Mouse (Mus musculus): ENCODE results near the gene Stmnd1. TPM values are rescaled to one million over a fixed set of nuclear protein-coding genes. Genes with fewer than 3 reads are reported as not detected.

Stmnd1 gene
- polyA plus RNA-seq, 1 experiment from 2014 or later: not detected

GRCm38 (mm10) chr13:46241391-46242188 lies 31.9 kb upstream of the Stmnd1 start:
- Histone ChIP-seq H3K4me3 (ENCODE audit: low read depth, low read length) (no peak overlapping the region), H3K9me3 (replicated peaks; ENCODE audit: control insufficient read depth, low read length) (no peaks in the 10 kb centered on the region), H3K27ac (replicated peaks; ENCODE audit: low read depth, low read length) (no peak overlapping the region), H3K36me3 (replicated peaks; ENCODE audit: control insufficient read depth, insufficient read depth, low read depth, low read length) (no peaks in the 10 kb centered on the region), H3K4me2 (ENCODE audit: low read depth, low read length) (no peak overlapping the region), H3K4me1 (ENCODE audit: control insufficient read depth, insufficient read depth, low read length) (no peaks in the 10 kb centered on the region), H3K9ac (replicated peaks; ENCODE audit: low read length) (no peak overlapping the region), H3K27me3 (ENCODE audit: control insufficient read depth, insufficient read depth, low read length) (no peaks in the 10 kb centered on the region)
- ATAC-seq (replicated peaks; ENCODE audit: insufficient number of reproducible peaks, low FRiP score, low TSS enrichment, low read depth) (no peak), DNase-seq (ENCODE audit: low spot score) (no peak)
- WGBS: 75% methylated on average over 9 of the region's 9 CpGs

- H3K9me3 ChIP-seq (replicated peaks; ENCODE audit: control insufficient read depth, low read length): no peaks in the 10 kb centered on the region
- H3K36me3 ChIP-seq (replicated peaks; ENCODE audit: control insufficient read depth, insufficient read depth, low read depth, low read length): no peaks in the 10 kb centered on the region
Measured at GRCm38 (mm10) chr13:46253753-46254152, 19.8 kb upstream of the Stmnd1 start.

GRCm38 (mm10) chr13:46254171-46254570 lies 19.4 kb upstream of the Stmnd1 start:
- no peak for ATAC-seq (replicated peaks; ENCODE audit: insufficient number of reproducible peaks, low FRiP score, low TSS enrichment, low read depth)
- WGBS: 89% methylated on average over 5 of the region's 5 CpGs

More at GRCm38 (mm10) chr13:46253753-46254152, 19.8 kb upstream of the Stmnd1 start:
- ATAC-seq (replicated peaks; ENCODE audit: insufficient number of reproducible peaks, low FRiP score, low TSS enrichment, low read depth) (no peak), DNase-seq (ENCODE audit: low spot score) (no peak)
- 83% methylated on average over 3 of the region's 3 CpGs for WGBS
- Histone ChIP-seq H3K9ac (replicated peaks; ENCODE audit: low read length) (no peak overlapping the region), H3K4me3 (ENCODE audit: low read depth, low read length) (no peak overlapping the region), H3K27me3 (ENCODE audit: control insufficient read depth, insufficient read depth, low read length) (no peaks in the 10 kb centered on the region), H3K4me1 (ENCODE audit: control insufficient read depth, insufficient read depth, low read length) (no peaks in the 10 kb centered on the region), H3K4me2 (ENCODE audit: low read depth, low read length) (no peak overlapping the region), H3K27ac (replicated peaks; ENCODE audit: low read depth, low read length) (no peak overlapping the region)

GRCm38 (mm10) chr13:46255616-46256015 lies 17.9 kb upstream of the Stmnd1 start:
- Histone ChIP-seq H3K4me3 (ENCODE audit: low read depth, low read length) (no peak overlapping the region), H3K27me3 (ENCODE audit: control insufficient read depth, insufficient read depth, low read length) (no peaks in the 10 kb centered on the region), H3K4me2 (ENCODE audit: low read depth, low read length) (no peak overlapping the region), H3K9ac (replicated peaks; ENCODE audit: low read length) (no peak overlapping the region), H3K36me3 (replicated peaks; ENCODE audit: control insufficient read depth, insufficient read depth, low read depth, low read length) (no peaks in the 10 kb centered on the region), H3K4me1 (ENCODE audit: control insufficient read depth, insufficient read depth, low read length) (no peaks in the 10 kb centered on the region), H3K27ac (replicated peaks; ENCODE audit: low read depth, low read length) (no peak overlapping the region), H3K9me3 (replicated peaks; ENCODE audit: control insufficient read depth, low read length) (no peaks in the 10 kb centered on the region)
- ATAC-seq (replicated peaks; ENCODE audit: insufficient number of reproducible peaks, low FRiP score, low TSS enrichment, low read depth) (no peak), DNase-seq (ENCODE audit: low spot score) (no peak)
- WGBS: 81% methylated on average over 6 of the region's 6 CpGs

More at GRCm38 (mm10) chr13:46254171-46254570, 19.4 kb upstream of the Stmnd1 start:
- no peak for DNase-seq (ENCODE audit: low spot score)
- H3K27ac ChIP-seq (replicated peaks; ENCODE audit: low read depth, low read length): no peak overlapping the region
- no peaks in the 10 kb centered on the region for H3K36me3 ChIP-seq (replicated peaks; ENCODE audit: control insufficient read depth, insufficient read depth, low read depth, low read length)
- no peak overlapping the region for H3K4me3 ChIP-seq (ENCODE audit: low read depth, low read length)
- no peaks in the 10 kb centered on the region for H3K27me3 ChIP-seq (ENCODE audit: control insufficient read depth, insufficient read depth, low read length)
- no peaks in the 10 kb centered on the region for H3K9me3 ChIP-seq (replicated peaks; ENCODE audit: control insufficient read depth, low read length)
- H3K4me1 ChIP-seq (ENCODE audit: control insufficient read depth, insufficient read depth, low read length): no peaks in the 10 kb centered on the region
- H3K4me2 ChIP-seq (ENCODE audit: low read depth, low read length): no peak overlapping the region
- no peak overlapping the region for H3K9ac ChIP-seq (replicated peaks; ENCODE audit: low read length)

- DNase-seq (ENCODE audit: low spot score) (peak; percentile 81), ATAC-seq (replicated peaks; ENCODE audit: insufficient number of reproducible peaks, low FRiP score, low TSS enrichment, low read depth) (no peak)
- H3K27ac ChIP-seq (replicated peaks; ENCODE audit: low read depth, low read length): no peak overlapping the region
- no peaks in the 10 kb centered on the region for H3K27me3 ChIP-seq (ENCODE audit: control insufficient read depth, insufficient read depth, low read length)
- no peak overlapping the region for H3K4me2 ChIP-seq (ENCODE audit: low read depth, low read length)
- H3K4me3 ChIP-seq (ENCODE audit: low read depth, low read length): no peak overlapping the region
- no peak overlapping the region for H3K9ac ChIP-seq (replicated peaks; ENCODE audit: low read length)
- no peaks in the 10 kb centered on the region for H3K9me3 ChIP-seq (replicated peaks; ENCODE audit: control insufficient read depth, low read length)
- H3K4me1 ChIP-seq (ENCODE audit: control insufficient read depth, insufficient read depth, low read length): no peaks in the 10 kb centered on the region
- WGBS: 5% methylated on average over 4 of the region's 4 CpGs
- no peaks in the 10 kb centered on the region for H3K36me3 ChIP-seq (replicated peaks; ENCODE audit: control insufficient read depth, insufficient read depth, low read depth, low read length)
Measured at GRCm38 (mm10) chr13:46257847-46258246, 15.7 kb upstream of the Stmnd1 start.

GRCm38 (mm10) chr13:46259526-46259925 lies 14.0 kb upstream of the Stmnd1 start:
- no peak for ATAC-seq (replicated peaks; ENCODE audit: insufficient number of reproducible peaks, low FRiP score, low TSS enrichment, low read depth)
- Histone ChIP-seq H3K9ac (replicated peaks; ENCODE audit: low read length) (no peak overlapping the region), H3K27ac (replicated peaks; ENCODE audit: low read depth, low read length) (no peak overlapping the region), H3K27me3 (ENCODE audit: control insufficient read depth, insufficient read depth, low read length) (no peaks in the 10 kb centered on the region), H3K4me1 (ENCODE audit: control insufficient read depth, insufficient read depth, low read length) (no peaks in the 10 kb centered on the region), H3K36me3 (replicated peaks; ENCODE audit: control insufficient read depth, insufficient read depth, low read depth, low read length) (no peaks in the 10 kb centered on the region), H3K9me3 (replicated peaks; ENCODE audit: control insufficient read depth, low read length) (no peaks in the 10 kb centered on the region), H3K4me3 (ENCODE audit: low read depth, low read length) (no peak overlapping the region), H3K4me2 (ENCODE audit: low read depth, low read length) (no peak overlapping the region)
- 63% methylated on average over 4 of the region's 4 CpGs for WGBS
- no peak for DNase-seq (ENCODE audit: low spot score)

GRCm38 (mm10) chr13:46261244-46261643 lies 12.3 kb upstream of the Stmnd1 start:
- ATAC-seq (replicated peaks; ENCODE audit: insufficient number of reproducible peaks, low FRiP score, low TSS enrichment, low read depth) (no peak), DNase-seq (ENCODE audit: low spot score) (no peak)
- WGBS: 67% methylated on average over 3 of the region's 3 CpGs

GRCm38 (mm10) chr13:46267783-46268182 lies 5.7 kb upstream of the Stmnd1 start:
- Histone ChIP-seq H3K9ac (replicated peaks; ENCODE audit: low read length) (no peak overlapping the region), H3K36me3 (replicated peaks; ENCODE audit: control insufficient read depth, insufficient read depth, low read depth, low read length) (no peaks in the 10 kb centered on the region), H3K27me3 (ENCODE audit: control insufficient read depth, insufficient read depth, low read length) (no peaks in the 10 kb centered on the region), H3K27ac (replicated peaks; ENCODE audit: low read depth, low read length) (no peak overlapping the region), H3K9me3 (replicated peaks; ENCODE audit: control insufficient read depth, low read length) (no peaks in the 10 kb centered on the region), H3K4me2 (ENCODE audit: low read depth, low read length) (no peak overlapping the region), H3K4me1 (ENCODE audit: control insufficient read depth, insufficient read depth, low read length) (no peaks in the 10 kb centered on the region), H3K4me3 (ENCODE audit: low read depth, low read length) (no peak overlapping the region)
- no peak for ATAC-seq (replicated peaks; ENCODE audit: insufficient number of reproducible peaks, low FRiP score, low TSS enrichment, low read depth)
- no peak for DNase-seq (ENCODE audit: low spot score)

More at GRCm38 (mm10) chr13:46261244-46261643, 12.3 kb upstream of the Stmnd1 start:
- no peaks in the 10 kb centered on the region for H3K27me3 ChIP-seq (ENCODE audit: control insufficient read depth, insufficient read depth, low read length)
- H3K27ac ChIP-seq (replicated peaks; ENCODE audit: low read depth, low read length): no peak overlapping the region
- no peak overlapping the region for H3K4me2 ChIP-seq (ENCODE audit: low read depth, low read length)
- no peak overlapping the region for H3K4me3 ChIP-seq (ENCODE audit: low read depth, low read length)
- no peaks in the 10 kb centered on the region for H3K9me3 ChIP-seq (replicated peaks; ENCODE audit: control insufficient read depth, low read length)
- H3K9ac ChIP-seq (replicated peaks; ENCODE audit: low read length): no peak overlapping the region
- H3K36me3 ChIP-seq (replicated peaks; ENCODE audit: control insufficient read depth, insufficient read depth, low read depth, low read length): no peaks in the 10 kb centered on the region
- no peaks in the 10 kb centered on the region for H3K4me1 ChIP-seq (ENCODE audit: control insufficient read depth, insufficient read depth, low read length)
